Mouse (Mus musculus) T-helper 1 cell (primary cell): ENCODE measurements around the gene Usf1.

ENCODE experiments used
- in situ Hi-C: fragments of 300-600 bp; cut with MboI, MseI; formaldehyde crosslinking; loops from one replicate; pipeline ENCODE4 v1.15.1; 2025; ENCODE audit warnings: high pct_unique_total_duplicates

Gene Usf1

GRCm38 (mm10) chr1:171418660-171419059 is 7.5 kb downstream of the Usf1 start, which contains the start of gene Tstd1:
TSS of gene Tstd1 (plus strand) at chr1:171418872.
- in situ Hi-C loops: no loop called here

DNA sequence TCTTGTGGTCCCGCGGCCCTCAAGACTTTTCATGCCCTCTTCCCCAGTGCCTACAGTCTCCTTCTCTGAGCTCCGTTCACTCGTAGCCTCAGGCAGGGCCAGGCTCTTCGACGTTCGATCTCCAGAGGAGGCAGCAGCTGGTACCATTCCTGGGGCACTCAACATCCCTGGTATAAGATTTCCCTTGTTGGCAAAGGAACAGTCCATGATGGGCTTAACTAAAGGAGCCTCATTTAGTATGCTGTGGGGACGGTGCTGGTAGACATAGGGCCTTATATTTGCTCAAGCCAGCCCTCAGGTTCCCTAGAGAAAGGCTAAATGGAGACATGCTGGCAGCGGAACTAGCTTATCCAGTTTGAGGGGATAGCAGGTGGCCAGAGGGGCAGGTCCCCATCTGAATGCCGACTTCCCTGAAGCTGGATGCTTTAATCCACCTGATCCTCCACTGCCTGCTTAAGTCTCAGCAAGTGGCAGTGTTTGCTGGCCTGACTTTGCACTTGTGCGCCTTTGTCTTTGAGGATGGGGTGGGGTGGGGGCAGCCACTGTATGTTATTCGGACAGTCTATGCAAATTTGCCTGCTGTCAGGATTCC is 8.3 kb downstream of the Usf1 start:
- in situ Hi-C loops: no loop called here

DNA sequence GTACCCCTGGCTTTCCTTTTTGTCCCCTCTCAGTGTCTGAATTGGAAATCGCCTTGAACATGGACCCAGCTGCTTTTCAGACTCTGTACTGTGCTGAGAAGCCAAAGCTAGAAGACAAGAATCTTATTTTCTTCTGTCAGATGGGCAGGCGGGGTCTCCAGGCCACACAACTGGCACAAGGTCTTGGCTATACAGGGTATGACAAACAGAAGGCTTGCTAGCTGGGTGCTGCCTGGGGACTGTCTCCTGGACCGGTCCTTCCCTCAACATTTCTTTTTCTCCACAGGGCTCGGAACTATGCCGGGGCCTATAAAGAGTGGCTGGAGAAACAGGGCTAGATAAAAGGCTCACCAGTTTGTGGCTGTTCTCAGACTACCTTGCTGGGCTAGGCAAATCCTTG is 8.8 kb downstream of the Usf1 start:
- in situ Hi-C loops: no loop called here

DNA sequence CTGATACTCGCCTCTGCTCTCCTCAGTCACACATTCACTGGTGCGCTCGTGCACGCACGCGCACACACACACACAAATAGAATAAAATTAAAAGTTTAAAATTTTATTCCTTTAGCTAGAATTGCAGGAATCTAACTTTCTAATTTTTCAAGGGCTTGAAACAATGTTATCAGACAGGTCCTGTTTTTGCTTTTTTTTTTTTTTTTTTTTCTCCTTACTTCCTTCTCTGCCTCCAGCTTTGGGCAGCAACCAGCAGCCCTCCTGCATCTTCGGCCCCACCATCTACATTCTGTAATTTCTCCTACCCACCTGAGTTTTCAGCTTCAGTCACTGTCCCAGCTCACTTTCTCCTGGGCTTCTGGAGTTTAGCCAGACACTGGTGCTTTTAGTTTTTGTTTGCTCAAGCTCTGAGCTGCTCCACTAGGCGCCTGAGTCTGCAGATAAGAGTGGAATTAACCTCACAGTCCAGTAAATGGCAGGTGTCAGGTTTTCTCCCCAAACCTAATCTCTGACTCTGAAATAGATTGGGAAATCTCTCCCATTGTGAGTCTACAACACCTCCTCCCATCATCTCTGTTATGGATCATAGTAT is 11.5 kb downstream of the Usf1 start:
- in situ Hi-C loops: no loop called here

DNA sequence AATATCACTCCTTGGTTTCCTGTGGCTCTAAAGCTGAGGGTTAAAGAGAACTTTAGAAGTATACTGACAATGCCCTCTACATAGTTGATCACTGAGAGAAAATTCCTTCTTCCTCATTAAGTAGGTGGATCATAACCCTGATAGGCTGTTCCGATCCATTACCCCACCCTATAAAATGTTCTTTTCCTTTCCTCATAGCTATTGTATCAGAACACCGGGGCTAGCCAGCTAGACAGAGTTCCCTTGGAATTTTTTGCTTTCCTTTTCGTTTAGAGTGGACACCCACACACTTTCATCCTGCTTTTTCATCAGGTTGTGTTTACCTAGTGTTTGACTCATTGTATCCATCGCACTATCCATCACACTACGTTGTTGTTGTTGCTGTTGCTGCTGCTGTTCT is 13.5 kb downstream of the Usf1 start:
- in situ Hi-C loops: no loop called here

GRCm38 (mm10) chr1:171425126-171425525 is 14.0 kb downstream of the Usf1 start:
- in situ Hi-C loops: no loop called here

DNA sequence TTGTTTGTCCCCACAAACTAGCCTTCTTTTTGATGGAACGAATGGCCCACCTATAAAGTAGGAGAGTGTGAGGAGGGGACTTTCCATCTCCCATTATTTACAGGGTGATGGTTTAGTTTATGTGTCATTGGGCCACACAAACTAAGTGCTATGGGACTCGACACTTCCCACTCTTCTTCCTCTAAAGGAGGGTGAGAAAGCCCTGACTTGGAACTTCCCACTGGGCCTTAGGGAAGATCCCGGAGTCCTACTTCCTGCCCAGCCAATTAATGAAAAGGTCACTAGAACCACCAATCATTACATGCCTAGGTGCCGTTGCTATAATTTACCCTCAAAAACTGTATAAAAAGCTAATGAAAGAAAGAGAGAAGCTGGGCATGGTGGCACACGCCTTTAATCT is 21.0 kb downstream of the Usf1 start:
- in situ Hi-C loops: no loop called here

DNA sequence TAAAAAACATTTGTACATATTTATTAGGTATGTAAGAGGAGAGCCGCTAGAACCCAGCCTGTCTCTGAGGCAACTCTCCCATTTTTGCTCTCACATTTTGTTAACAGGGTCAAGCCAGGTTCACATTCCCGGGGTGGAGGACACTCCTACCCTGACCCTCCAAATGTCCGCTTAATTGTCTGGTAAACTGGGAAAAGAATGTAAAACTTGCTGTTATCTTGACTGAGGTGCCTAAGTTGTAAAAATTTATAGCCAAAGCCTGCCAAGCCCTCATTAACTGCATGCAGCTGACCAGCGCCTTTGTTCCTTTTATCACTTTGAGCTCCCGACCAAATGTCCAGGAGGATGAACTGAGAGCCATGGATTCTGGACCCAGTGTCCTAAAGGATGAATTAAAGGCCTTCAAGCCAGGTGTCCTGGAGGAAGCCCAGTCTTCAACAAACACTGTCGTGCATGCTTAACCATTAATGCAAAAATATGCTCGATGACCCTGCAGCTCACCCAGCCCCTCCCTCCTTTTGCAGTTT is 24.2 kb downstream of the Usf1 start:
- in situ Hi-C loops: no loop called here

GRCm38 (mm10) chr1:171435974-171436373 is 24.9 kb downstream of the Usf1 start:
- in situ Hi-C loops: no loop called here

DNA sequence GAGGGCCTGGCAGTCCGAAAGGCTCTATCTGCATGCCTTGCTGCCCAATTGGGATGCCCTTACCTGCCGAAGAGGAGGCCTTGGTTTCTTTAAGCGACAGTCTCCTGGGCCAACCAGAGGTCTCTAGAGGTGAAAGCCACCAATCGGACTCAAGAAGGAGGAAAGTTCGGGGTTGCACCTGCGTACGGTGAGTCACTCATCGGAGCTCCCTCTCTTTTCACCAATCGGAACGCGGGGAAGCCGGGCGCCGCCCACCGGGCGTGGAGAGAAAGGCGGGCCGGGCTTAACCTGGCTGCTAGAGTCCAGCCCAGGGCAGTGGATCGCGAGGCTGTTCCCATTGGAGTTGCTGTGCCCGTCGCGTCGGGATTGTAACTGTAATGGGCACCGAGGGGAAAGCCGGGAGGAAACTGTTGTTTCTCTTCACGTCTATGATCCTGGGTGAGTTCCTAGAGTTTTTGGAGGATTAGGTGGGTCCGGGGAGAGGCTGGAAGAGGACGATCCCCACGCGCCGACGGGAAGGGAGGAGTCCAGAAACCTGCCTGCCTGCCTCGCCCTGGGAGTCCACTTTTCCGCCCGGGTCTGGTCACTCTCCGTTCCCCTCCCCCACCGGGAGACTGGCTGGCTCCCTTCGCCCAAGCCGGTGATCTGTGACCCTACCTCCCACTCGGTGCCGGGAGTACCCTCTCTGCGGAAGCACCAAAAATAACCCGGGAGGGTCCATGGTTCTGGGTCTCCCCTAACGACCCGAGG is 26.3 kb downstream of the Usf1 start, which contains the start of gene F11r:
Gene F11r, plus strand, starts transcription at position 272 of the 750 bp plus-strand sequence.
- in situ Hi-C loops: no loop called here

DNA sequence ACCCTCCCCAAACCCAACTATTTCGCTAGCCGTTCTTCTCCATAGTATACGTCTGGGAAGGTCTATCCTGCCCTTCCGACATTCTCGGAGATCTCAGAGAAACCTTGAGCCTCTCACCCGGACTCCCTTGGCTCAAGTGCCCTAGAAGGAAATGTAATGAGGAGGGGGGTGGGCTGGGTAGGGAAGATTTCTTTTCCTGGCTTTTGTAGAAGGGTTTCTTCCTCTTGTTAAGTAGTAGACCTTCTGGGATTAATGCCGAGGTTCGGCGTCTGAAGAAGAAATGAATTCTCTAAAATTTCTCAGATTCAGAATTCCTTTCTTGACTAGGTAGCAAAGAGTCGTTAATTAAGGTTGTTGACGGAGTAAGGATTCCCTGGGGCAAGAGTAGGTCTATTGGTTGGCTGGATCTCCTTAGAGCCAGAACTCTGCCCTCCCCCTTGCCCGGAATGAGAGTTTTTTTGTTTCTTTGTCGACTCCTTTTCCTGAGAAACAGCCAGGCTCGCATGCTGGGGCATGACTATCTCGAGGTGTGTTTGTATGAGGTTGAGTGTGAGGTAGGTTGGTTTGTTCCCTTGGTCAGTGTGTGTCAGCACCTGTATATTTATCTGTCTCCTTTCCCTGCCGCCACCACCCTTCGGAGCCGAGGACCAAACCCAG is 27.0 kb downstream of the Usf1 start:
- in situ Hi-C loops: no loop called here

GRCm38 (mm10) chr1:171439072-171439471 is 28.0 kb downstream of the Usf1 start:
- in situ Hi-C loops: no loop called here

DNA sequence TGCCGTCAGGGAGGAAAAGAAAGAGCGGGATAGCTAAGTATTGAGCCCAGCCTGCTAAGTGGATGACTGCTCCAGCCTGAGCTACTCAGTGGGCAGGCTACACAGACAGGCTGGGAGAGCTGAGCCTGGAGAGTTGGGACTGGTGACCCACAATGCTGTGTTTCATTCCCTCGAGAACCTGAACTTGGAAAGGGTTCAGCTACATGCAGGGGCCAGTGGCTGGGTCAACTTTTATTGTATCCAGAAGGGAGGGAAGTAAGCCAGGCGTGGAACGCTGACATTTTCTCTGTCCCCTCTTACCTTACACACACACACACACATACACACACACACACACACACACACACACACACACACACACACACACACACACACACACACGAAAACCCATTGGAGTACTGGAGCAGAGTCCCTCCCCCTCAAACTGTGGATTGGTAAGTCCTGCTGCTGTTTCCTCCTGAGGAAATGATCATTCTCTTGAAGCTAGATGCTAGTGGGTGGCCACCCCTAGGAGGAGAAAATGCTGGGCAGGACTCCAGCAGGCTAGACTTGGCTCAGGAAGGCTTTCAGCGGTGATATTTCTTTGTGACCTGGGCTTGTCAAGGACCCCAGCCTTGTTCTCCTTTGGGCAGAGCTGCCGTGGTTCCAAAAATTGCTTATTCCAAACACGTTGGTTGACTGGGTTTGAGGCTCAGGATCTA is 29.1 kb downstream of the Usf1 start:
- in situ Hi-C loops: no loop called here

DNA sequence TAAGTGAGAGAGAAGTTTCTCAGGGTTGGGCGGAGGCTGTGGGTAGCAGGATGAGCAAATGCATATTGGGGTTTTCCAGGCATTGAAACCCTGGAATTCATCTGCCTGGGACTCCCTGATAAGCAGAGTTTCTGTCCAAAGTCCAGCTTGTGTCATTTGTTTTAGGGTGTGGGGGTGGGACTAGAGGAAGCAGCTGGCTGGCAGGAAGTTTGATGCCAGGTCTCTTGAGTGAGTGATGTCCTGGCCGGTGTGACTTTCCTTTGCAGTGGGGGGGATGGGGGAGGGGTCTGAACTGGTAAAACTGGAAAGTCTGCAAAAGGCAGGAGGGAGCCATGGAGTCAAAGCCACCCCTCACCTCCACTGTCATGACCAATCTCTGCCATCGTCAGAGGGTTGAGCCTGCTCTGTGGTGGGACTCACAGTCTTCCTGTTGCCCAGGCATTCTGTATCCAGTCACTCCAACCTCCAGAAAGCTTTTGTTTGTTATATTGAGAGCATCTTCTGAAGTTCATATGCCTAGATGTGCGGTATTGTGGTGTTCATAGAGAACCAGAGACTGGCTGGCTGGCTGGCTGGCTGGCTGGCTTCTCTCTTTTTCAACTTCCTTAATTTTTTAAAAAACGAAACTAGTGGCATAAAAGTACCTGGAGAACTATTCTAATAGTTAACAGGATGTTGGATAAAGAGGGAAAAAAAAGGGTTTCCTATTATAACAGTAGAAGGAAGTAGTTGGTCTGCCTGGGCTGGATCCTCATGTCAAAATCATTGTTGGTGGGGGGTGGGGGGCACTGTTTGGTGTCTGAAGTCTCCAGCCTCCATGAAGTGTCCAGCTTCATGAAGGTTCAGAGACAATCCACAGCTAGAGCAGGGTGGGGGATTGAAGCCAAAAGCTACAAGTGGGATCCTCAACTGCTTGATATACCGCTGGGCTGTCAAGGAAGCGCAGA is 30.6 kb downstream of the Usf1 start:
- in situ Hi-C loops: no loop called here

DNA sequence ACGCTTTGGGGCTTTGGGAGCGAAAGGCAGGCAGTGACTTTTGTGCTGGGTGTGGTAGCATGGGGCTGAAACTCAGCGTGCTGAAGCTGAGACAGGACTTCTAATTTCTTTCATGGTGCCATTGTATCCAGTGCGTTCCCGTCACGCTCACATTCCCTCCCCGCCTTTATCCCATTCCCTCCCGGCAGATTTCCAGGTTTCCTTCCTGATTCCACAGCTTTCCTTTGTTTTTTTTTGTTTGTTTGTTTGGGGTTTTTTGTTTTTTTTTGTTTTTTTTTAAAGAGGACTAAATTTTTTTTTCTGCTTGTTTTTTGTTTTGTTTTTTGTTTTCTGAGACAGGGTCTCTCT is 31.3 kb downstream of the Usf1 start:
- in situ Hi-C loops: no loop called here

DNA sequence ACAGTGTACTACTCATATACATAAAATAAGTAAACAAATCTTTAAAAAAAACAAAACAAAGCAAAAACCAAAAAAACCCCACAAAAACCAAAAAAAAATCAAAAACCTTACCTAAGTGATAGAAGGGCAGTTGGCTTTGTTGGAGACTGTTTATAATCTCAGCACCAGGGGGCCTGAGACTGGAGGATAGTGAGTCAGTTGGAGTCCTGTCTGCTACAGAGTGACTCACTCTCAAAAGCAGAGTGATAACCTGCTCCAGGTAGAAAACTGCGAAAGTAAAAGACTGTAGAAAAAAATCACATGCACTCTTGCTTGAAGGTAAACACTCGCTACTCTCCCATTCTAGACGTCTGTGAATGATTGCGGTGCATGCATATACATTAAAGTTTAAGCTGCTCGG is 33.9 kb downstream of the Usf1 start:
- in situ Hi-C loops: no loop called here

DNA sequence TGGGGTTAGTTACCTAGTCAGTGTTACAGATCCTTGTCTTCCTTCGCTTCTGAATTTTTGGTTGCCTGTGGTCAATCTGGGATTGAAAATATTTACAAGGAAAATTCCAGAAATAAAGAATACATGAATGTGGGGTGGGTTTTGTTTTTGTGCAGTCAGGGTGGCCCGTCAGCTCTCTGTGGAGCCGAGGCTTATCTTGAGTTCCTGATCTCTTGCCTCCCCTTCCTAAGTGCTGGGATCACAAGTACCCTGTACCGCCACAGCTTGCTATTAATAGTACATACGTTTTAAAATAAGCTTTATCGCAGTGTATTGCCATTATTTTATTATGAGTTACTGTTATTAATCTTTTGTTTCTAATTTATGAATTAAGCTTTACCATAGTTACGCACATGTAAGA is 35.7 kb downstream of the Usf1 start:
- in situ Hi-C loops: no loop called here

GRCm38 (mm10) chr1:171447692-171448091 is 36.6 kb downstream of the Usf1 start:
- in situ Hi-C loops: no loop called here

- in situ Hi-C loops: no loop called here
These were observed 38.9 kb downstream of the Usf1 start for GRCm38 (mm10) chr1:171450062-171450461.

GRCm38 (mm10) chr1:171451001-171451400 is 39.9 kb downstream of the Usf1 start:
- in situ Hi-C loops: no loop called here

DNA sequence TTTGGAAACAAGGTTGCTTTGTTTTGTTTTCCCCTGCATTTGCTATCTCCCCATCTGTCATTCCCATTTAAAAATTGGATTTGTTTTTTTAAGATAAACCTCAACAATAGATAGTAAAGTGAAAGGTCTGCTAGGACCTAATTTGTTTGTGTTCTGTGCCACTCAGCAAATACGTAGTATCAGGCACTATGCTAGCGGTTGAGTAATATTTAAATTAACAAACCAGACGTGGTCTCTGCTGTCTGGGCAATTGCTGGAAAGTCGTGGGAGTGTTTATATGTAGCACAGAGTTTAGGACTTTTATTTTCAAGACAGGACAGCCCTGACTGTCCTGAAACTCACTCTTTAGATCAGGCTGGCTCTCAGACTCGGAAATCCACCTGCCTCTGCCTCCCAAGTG is 41.4 kb downstream of the Usf1 start:
- in situ Hi-C loops: no loop called here
